Mouse (Mus musculus) intestine, embryonic 16.5 days (tissue): Measurements from ENCODE around the gene Efcab2. TPM values are rescaled to one million over a fixed set of nuclear protein-coding genes. Genes with fewer than 3 reads are reported as not detected.

ENCODE experiments used
- ATAC-seq: fragments of 200-750 bp; cut with Nextera tagmentation; 2 replicates; pipeline ENCODE4 v1.8.0; 2017; ENCODE audit warnings: moderate TSS enrichment, moderate library complexity
- H3K27ac ChIP-seq: fragments of 300-500 bp; sonication (generic); 2 replicates; pipeline ENCODE4 v1.5.1; 2014; ENCODE audit warnings: mild to moderate bottlenecking, low read length
- H3K27me3 ChIP-seq: fragments of 300-500 bp; sonication (generic); replicated peaks from 2 replicates; pipeline ENCODE4 v1.6.1; 2014; ENCODE audit warnings: low read length, control low read depth, mixed read lengths; ENCODE audit not compliant: control insufficient read depth, insufficient read depth
- H3K36me3 ChIP-seq: fragments of 300-500 bp; sonication (generic); 2 replicates; pipeline ENCODE4 v1.6.1; 2014; ENCODE audit warnings: low read length, control low read depth; ENCODE audit not compliant: control insufficient read depth, insufficient read depth
- H3K4me1 ChIP-seq: fragments of 300-500 bp; sonication (generic); 2 replicates; pipeline ENCODE4 v1.6.1; 2014; ENCODE audit warnings: low read length, control low read depth, mixed read lengths; ENCODE audit not compliant: control insufficient read depth, insufficient read depth
- H3K4me2 ChIP-seq: fragments of 300-500 bp; sonication (generic); 2 replicates; pipeline ENCODE4 v1.6.1; 2014; ENCODE audit warnings: low read depth, low read length, control low read depth
- H3K4me3 ChIP-seq: fragments of 300-500 bp; sonication (generic); 2 replicates; pipeline ENCODE4 v1.5.1; 2014; ENCODE audit warnings: mild to moderate bottlenecking, low read length
- H3K9ac ChIP-seq: fragments of 300-500 bp; sonication (generic); 2 replicates; pipeline ENCODE4 v1.6.1; 2014; ENCODE audit warnings: low read depth, low read length
- H3K9me3 ChIP-seq: fragments of 300-500 bp; sonication (generic); 2 replicates; pipeline ENCODE4 v1.6.1; 2016; ENCODE audit warnings: low read length, control low read depth; ENCODE audit not compliant: control insufficient read depth
- WGBS: fragments of 180-500 bp; shearing (Covaris S2); extraction: QIAGEN DNeasy Blood & Tissue Kit; methylation state at CpG from one replicate; pipeline ENCODE4 v1.1.7; 2014; 5-methylcytosine and 5-hydroxymethylcytosine counted together
- polyA plus RNA-seq: library from polyadenylated mRNA; unstranded; fragments of >200 nt; fragmentation: Nextera tagmentation; extraction: Ambion mirVana; gene quantifications from 2 replicates; pipeline ENCODE4 v1.2.1, GENCODE M21; 2015

Gene Efcab2
- polyA plus RNA-seq, 1 experiment from 2014 or later = 8.8 TPM

GRCm38 (mm10) chr1:178375381-178375780 lies 30.5 kb upstream of the Efcab2 start:
- Histone ChIP-seq H3K36me3 (no peaks in the 10 kb centered on the region), H3K4me1 (no peaks in the 10 kb centered on the region), H3K4me3 (no peak overlapping the region), H3K4me2 (no peak overlapping the region), H3K9me3 (no peaks in the 10 kb centered on the region), H3K27me3 (no peaks in the 10 kb centered on the region), H3K27ac (no peak overlapping the region), H3K9ac (no peak overlapping the region)
- ATAC-seq = no peak

- Histone ChIP-seq H3K4me1 (no peaks in the 10 kb centered on the region), H3K9me3 (no peaks in the 10 kb centered on the region), H3K27me3 (no peaks in the 10 kb centered on the region), H3K9ac (no peak overlapping the region), H3K36me3 (no peaks in the 10 kb centered on the region), H3K4me3 (no peak overlapping the region), H3K27ac (no peak overlapping the region), H3K4me2 (no peak overlapping the region)
- 87% methylated on average over 2 of the region's 2 CpGs for WGBS
- ATAC-seq = peak; percentile 60
Observed at GRCm38 (mm10) chr1:178376061-178376460, 29.8 kb upstream of the Efcab2 start.

- H3K4me2 ChIP-seq = no peak overlapping the region
- no peak overlapping the region for H3K4me3 ChIP-seq
- no peaks in the 10 kb centered on the region for H3K4me1 ChIP-seq
- no peak overlapping the region for H3K27ac ChIP-seq
- ATAC-seq = no peak
- WGBS = 54% methylated on average over 2 of the region's 2 CpGs
- no peak overlapping the region for H3K9ac ChIP-seq
- H3K36me3 ChIP-seq = no peaks in the 10 kb centered on the region
- no peaks in the 10 kb centered on the region for H3K27me3 ChIP-seq
- no peaks in the 10 kb centered on the region for H3K9me3 ChIP-seq
Observed at GRCm38 (mm10) chr1:178376907-178377306, 29.0 kb upstream of the Efcab2 start.

GRCm38 (mm10) chr1:178378115-178378514 lies 27.8 kb upstream of the Efcab2 start:
- no peaks in the 10 kb centered on the region for H3K27me3 ChIP-seq
- H3K27ac ChIP-seq = no peak overlapping the region
- H3K36me3 ChIP-seq = no peaks in the 10 kb centered on the region
- no peak overlapping the region for H3K4me2 ChIP-seq
- no peaks in the 10 kb centered on the region for H3K9me3 ChIP-seq
- H3K9ac ChIP-seq = no peak overlapping the region
- no peak for ATAC-seq
- 78% methylated on average over 3 of the region's 3 CpGs for WGBS
- no peak overlapping the region for H3K4me3 ChIP-seq
- H3K4me1 ChIP-seq = no peaks in the 10 kb centered on the region

- Histone ChIP-seq H3K4me3 (no peak overlapping the region), H3K9me3 (no peaks in the 10 kb centered on the region), H3K4me1 (no peaks in the 10 kb centered on the region), H3K36me3 (no peaks in the 10 kb centered on the region), H3K4me2 (no peak overlapping the region), H3K9ac (no peak overlapping the region), H3K27me3 (no peaks in the 10 kb centered on the region), H3K27ac (no peak overlapping the region)
- ATAC-seq = no peak
- 68% methylated on average over 1 of the region's 1 CpGs for WGBS
Observed at GRCm38 (mm10) chr1:178379224-178379623, 26.7 kb upstream of the Efcab2 start.

GRCm38 (mm10) chr1:178382165-178382564 lies 23.7 kb upstream of the Efcab2 start:
- Histone ChIP-seq H3K27ac (no peak overlapping the region), H3K4me2 (no peak overlapping the region), H3K36me3 (no peaks in the 10 kb centered on the region), H3K4me1 (no peaks in the 10 kb centered on the region), H3K9ac (no peak overlapping the region), H3K27me3 (no peaks in the 10 kb centered on the region), H3K9me3 (no peaks in the 10 kb centered on the region), H3K4me3 (no peak overlapping the region)
- no peak for ATAC-seq

GRCm38 (mm10) chr1:178388802-178389201 lies 17.1 kb upstream of the Efcab2 start:
- Histone ChIP-seq H3K9me3 (no peaks in the 10 kb centered on the region), H3K4me1 (no peaks in the 10 kb centered on the region), H3K4me3 (no peak overlapping the region), H3K36me3 (no peaks in the 10 kb centered on the region), H3K27ac (no peak overlapping the region), H3K27me3 (no peaks in the 10 kb centered on the region), H3K9ac (no peak overlapping the region), H3K4me2 (no peak overlapping the region)
- ATAC-seq = no peak
- WGBS = 78% methylated on average over 4 of the region's 4 CpGs

- WGBS = 69% methylated on average over 2 of the region's 2 CpGs
- Histone ChIP-seq H3K4me2 (no peak overlapping the region), H3K9ac (no peak overlapping the region)
Observed at GRCm38 (mm10) chr1:178389401-178389800, 16.5 kb upstream of the Efcab2 start.

GRCm38 (mm10) chr1:178392970-178393369 lies 12.9 kb upstream of the Efcab2 start:
- H3K4me3 ChIP-seq = no peak overlapping the region
- H3K4me1 ChIP-seq = no peaks in the 10 kb centered on the region
- H3K9ac ChIP-seq = no peak overlapping the region
- 71% methylated on average over 5 of the region's 5 CpGs for WGBS
- no peak for ATAC-seq
- no peak overlapping the region for H3K27ac ChIP-seq
- H3K4me2 ChIP-seq = no peak overlapping the region
- H3K36me3 ChIP-seq = no peaks in the 10 kb centered on the region
- no peaks in the 10 kb centered on the region for H3K27me3 ChIP-seq
- H3K9me3 ChIP-seq = 0 out of 2 replicates have a peak, but pooled peaks cover 3% of the 10 kb centered on the region

More at GRCm38 (mm10) chr1:178389401-178389800, 16.5 kb upstream of the Efcab2 start:
- no peak for ATAC-seq
- Histone ChIP-seq H3K27me3 (no peaks in the 10 kb centered on the region), H3K4me3 (no peak overlapping the region), H3K27ac (no peak overlapping the region), H3K4me1 (no peaks in the 10 kb centered on the region), H3K9me3 (no peaks in the 10 kb centered on the region), H3K36me3 (no peaks in the 10 kb centered on the region)

- Histone ChIP-seq H3K9ac (no peak overlapping the region), H3K4me2 (no peak overlapping the region), H3K36me3 (no peaks in the 10 kb centered on the region), H3K27ac (no peak overlapping the region), H3K4me1 (no peaks in the 10 kb centered on the region), H3K9me3 (0 out of 2 replicates have a peak, but pooled peaks cover 3% of the 10 kb centered on the region), H3K4me3 (no peak overlapping the region), H3K27me3 (no peaks in the 10 kb centered on the region)
- ATAC-seq = no peak
- 87% methylated on average over 6 of the region's 6 CpGs for WGBS
Observed at GRCm38 (mm10) chr1:178395091-178395490, 10.8 kb upstream of the Efcab2 start.
